Mouse (Mus musculus) telencephalon, adult 2 months (tissue): ENCODE measurements around the gene Ccdc71.
A peak's percentile ranks its signal among the peaks of the same experiment; 100 is the strongest.

ENCODE experiments used
- DNase-seq: peaks from one replicate; pipeline ENCODE4 v3.0.0-alpha.2; 2011; ENCODE audit warnings: low read depth, low spot score

Gene Ccdc71

GRCm38 (mm10) chr9:108460319-108461178 lies at the start of gene Ccdc71:
TSS of gene Ccdc71 (plus strand) at chr9:108460527.
- no peak for DNase-seq

DNA sequence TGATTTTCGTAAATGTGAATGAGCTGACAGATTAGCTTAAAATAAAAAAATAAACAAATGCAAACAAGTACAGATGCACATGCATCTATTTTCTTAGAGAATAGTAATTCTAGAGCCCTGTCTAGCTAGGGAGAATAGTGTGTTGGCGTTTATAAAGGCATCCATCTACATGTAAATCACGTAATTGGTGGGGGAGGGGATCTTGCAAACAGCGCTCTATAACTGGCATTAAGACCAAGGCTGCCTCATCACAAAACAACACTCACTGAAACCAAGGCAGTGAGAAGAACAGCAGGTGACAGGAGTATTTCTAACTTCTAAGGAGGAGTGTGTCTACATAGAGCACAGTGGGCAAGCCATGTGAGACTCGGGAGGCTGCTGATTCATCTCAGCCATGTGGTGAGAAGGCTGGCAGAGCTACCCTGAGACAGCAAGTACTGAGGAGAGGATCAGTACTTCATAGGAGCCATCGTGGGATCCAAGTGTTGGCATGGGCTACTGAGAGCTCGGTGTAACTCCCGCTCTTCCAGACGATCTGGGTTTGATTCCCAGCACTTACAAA lies 48.9 kb upstream of the Ccdc71 start:
- peak; percentile 89 for DNase-seq

GRCm38 (mm10) chr9:108412221-108412620 lies 48.1 kb upstream of the Ccdc71 start:
- no peak for DNase-seq

DNA sequence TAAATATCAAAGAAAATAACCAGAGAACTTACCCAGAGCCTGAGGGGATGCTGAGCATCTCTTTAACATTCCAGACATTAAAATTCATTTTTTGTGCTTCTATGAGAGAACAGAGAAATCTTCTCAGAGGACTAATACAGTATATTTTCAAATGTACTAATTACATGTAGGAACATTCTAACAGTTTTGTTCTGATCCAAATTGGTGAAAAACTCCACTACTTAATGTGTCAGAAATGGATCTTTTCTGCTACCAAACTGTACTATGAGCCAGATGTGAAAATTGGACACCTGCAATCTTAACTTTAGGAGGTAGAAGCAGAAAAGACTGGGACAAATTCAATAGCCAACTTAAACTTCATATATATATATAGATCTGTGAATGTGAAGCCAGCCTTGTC lies 31.9 kb upstream of the Ccdc71 start, which contains the start of gene Ccdc36:
Ccdc36 (minus strand) TSS at position 101 of the 400 bp plus-strand sequence.
- DNase-seq: no peak

GRCm38 (mm10) chr9:108431431-108432067 lies 28.8 kb upstream of the Ccdc71 start:
- no peak for DNase-seq

DNA sequence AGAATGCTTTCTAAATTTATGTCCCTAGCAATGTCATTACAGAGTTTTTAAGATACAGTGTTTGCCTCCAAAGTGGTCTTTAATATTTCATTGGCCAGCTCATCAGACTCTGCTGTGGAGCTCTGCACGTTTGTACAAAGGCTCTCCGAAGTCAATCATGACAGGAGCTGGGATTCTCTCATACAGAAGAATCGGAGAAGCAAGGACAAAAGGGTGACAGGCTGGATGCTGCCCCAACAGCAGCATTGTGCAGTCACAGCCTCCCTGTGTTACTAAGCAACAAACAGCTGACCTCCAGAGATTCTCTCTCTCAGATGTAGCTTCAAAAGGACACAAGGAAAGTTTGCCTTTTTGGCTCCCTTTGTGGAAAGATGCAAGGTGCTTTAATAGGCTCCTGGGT lies 24.1 kb upstream of the Ccdc71 start, which contains the start of gene BC048562:
BC048562 (plus strand) TSS at position 301 of the 400 bp plus-strand sequence.
- no peak for DNase-seq

GRCm38 (mm10) chr9:108439176-108439575 lies 21.2 kb upstream of the Ccdc71 start:
- no peak for DNase-seq

DNA sequence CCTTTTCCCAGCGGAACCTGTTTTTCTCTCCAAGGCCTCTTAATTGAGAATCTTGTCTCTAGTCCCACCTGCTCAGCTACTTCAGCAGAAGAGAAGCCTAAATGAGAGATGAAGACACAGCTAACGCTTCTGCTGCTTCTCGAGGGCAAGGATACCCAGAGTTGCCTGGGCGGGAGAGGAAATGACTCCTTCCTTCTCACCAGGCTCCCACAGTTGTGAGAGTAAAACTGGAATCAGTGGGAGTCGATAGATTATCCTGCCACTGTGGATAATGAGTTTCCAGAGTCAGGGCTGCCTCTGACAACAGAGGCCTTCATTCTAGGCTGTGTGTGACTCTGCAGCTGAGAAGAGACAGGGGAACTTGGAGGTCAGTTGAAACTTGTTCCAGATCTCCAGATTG lies 19.8 kb upstream of the Ccdc71 start:
- DNase-seq: no peak

- peak; percentile 90 for DNase-seq
Measured at GRCm38 (mm10) chr9:108441236-108441919, 18.9 kb upstream of the Ccdc71 start.

- no peak for DNase-seq
Measured at GRCm38 (mm10) chr9:108445125-108445524, 15.2 kb upstream of the Ccdc71 start.

DNA sequence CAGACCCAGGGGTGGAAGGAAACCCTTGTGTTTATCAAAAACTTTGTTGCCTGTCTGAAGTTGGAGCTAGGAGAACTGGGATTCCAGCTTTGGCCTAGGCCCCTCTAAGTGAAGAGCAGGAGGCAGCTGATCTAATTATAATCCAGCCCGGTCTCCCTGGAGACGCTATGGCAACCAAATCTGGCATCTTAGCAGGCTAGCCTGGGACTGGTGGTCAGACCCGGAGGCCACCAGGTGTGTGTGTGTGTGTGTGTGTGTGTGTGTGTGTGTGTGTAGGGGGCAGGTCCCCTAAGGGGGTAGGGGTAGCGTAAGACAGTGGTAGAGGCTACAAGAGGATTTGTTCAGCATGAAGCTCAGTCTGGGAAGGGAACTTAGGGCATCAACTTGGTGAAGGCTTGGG lies 10.5 kb upstream of the Ccdc71 start:
- no peak for DNase-seq

DNA sequence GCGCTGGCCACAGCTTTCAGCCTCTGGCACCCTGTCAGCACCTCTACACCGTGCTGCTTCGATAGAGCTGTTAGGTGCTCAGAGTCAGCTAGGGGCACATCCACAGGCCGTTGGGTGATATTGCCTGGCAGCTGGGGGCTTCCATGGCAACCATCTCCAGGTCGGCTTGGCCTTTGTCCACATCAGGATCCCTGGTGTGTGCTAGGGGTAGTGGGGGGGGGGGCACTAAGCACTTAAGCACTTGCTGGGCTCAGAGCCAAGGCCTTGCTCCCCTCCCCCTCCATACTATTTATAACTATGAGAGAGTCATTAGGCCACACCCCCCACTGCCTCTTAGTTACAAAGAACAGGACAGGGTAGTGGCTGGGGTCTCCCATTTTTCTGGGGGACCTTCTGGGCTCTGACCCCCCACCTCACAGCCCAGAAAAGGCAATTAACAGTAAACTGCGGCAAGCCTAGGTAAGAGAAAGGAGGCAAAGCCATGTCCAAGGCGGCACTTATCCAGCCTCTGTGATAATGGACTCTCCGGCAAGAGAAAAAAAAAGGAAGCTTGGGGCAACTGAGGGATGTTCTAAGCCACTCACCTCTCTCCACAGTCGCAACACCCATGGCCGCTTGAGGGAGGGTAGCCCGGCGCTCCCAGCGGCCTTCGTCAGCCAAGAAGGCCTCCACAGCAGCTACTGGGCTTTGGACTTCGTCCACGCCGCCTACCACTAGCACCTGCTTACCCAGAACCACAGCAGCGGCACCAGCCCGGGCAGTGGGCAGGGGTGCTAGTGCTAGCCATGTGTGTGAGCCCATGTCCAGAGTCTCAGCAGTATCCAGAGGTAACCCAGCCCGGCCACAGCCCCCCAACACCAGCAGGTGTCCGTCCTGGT lies 9.8 kb upstream of the Ccdc71 start:
- DNase-seq: no peak

GRCm38 (mm10) chr9:108451170-108451493 lies 9.2 kb upstream of the Ccdc71 start:
- no peak for DNase-seq

DNA sequence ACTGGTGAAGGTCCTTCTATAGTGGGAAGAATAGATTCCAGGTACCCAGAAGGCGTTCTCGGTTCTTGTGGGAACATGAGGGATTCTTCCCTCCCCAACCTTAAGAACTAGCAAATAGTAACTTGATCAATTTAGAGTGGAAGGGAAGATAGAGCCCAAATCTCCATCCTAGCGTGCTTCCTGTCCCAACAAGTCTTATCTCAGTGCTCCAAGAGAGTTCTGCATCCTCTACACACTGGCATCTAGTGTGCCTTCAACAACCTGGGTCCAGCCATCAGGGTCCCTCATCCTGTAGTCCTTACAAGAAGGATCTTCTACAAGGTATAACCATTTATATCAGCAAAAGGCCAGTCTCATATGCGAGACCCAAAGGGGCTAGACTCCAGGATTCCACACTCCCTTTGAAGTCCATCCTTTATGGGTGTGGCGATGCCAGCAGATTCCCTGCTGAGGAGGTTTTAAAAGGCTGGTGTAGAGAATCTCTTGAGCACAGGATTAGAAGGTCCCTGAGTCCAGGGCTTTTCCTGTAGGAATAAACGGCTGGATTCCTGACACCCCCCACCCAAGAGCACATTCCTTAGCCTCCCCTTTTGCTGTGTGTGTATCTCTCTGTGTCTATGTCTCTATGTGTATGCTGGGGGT lies 8.7 kb upstream of the Ccdc71 start:
- DNase-seq: no peak

DNA sequence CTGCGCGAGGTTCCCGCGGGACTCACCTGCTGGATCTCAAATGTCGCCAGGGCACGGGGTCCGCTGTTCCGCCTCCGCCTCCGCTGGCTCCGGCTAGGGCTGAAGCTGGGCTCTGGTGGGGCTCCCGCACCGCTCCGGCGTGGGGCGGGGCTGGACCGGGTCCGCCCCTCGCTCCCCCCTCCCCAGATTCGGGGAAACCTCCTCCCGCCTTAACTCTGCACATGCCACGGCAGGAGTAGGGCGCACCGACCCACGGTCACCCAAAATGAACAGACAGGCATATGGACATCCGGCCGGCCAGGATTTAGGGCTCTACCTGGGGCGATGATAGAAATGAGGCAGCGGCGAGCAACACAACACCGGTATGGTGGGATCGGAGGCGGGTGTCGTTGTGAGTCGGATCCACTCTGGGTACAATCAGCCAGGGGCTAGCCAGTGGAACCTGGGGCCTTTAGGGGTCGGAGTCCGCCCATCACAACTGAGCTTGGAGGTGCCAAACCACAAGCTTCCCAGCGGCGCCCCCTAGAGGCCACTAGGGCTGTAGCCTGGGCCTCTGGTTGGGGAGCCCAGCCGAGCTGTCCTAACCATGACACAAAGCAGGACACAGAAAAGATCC lies 7.9 kb upstream of the Ccdc71 start:
- DNase-seq: no peak

- no peak for DNase-seq
Measured at GRCm38 (mm10) chr9:108452911-108453310, 7.4 kb upstream of the Ccdc71 start.

- DNase-seq: no peak
Measured at GRCm38 (mm10) chr9:108453458-108453857, 6.9 kb upstream of the Ccdc71 start.

DNA sequence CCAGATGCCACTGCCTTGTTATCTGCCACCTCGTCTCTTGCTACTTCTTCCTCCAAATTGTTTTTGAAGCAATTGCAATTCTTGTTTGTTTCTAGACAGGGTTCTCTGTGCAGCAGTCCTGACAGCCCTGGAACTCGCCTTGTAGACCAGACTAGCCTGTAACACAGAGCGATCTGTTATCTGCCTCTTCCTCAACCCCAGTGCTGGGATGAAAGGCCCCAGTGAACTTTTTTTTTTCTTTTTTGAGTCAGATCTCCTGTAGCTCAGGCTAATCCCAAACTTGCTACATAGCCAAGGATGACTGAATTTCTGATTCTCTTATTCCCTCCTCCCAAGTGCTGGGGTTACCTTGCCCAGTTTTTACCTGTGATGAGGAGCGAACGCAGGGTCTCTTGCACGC lies 5.9 kb upstream of the Ccdc71 start:
- DNase-seq: no peak

- DNase-seq: no peak
Measured at GRCm38 (mm10) chr9:108455747-108456571, 4.4 kb upstream of the Ccdc71 start.
